ENCODE assay signal across 9 mouse cellular contexts in the genomic region with DNA sequence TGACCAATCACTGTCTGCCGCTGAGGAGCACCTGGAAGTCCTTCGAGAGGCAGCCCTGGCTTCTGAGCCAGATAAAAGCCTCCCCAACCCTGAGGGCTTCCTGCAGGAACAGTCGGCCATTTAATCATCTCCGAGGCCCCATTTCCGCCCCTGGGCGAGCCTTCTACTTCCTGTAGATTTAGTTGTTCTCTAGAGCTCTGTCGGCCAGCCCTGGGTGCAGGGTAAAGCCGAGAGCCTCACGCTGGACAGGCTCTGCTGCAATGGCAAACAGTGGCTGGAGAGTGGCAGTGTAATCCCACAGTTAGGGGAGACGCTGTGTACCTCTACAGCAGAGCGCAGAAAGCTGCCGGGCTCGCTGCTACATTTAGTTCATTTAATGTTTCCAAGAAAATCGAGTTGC. TPM values are rescaled to one million over a fixed set of nuclear protein-coding genes. Genes with fewer than 3 reads are reported as not detected.
A peak's percentile ranks its signal among the peaks of the same experiment; 100 is the strongest.
DNase-seq lines count a peak whose midpoint lies in the region; ATAC-seq and TF ChIP-seq lines count a peak whose summit lies in the region.
"Had no signal": no experiment of that assay in that cellular context is flagged by ENCODE, and none has a peak within 500 bp of the region (broad histone marks: within the 10 kb centered on the region; RNA-seq: fewer than 3 reads in every experiment).

No protein-coding gene starts in this region.

- no peaks in the 10 kb centered on the region for H3K9me3 ChIP-seq in kidney, embryonic 16.5 days (ENCODE audit: low read length)
- H3K9me3 ChIP-seq in lung, postnatal 0 days (ENCODE audit: low read length), result no peaks in the 10 kb centered on the region
- H3K9me3 ChIP-seq: embryonic facial prominence, embryonic 15.5 days had no signal

- peak; percentile 17 for DNase-seq in cerebellum, adult 11 months
- DNase-seq in cerebellum, postnatal 4 days (ENCODE audit: low spot score in 2 of 2), result no peak
- DNase-seq in ES-CJ7 (ENCODE audit: low read depth, low spot score), result peak; percentile 23
- DNase-seq in frontal cortex, postnatal 36 days (ENCODE audit: low spot score in 2 of 2), result peak; percentile 40 to 46
- peak; percentile 36 for DNase-seq in lung, postnatal 0 days (ENCODE audit: low spot score)
- DNase-seq in thymus, postnatal 10 days (ENCODE audit: low spot score in 2 of 2), result no peak
- no peak for DNase-seq in thymus, postnatal 25 days

- peak; percentile 58 for TF ChIP-seq CTCF in lung, postnatal 0 days (IDR thresholded peaks at IDR 0.05)

- no peak overlapping the region for H3K9ac ChIP-seq in kidney, embryonic 16.5 days (replicated peaks; ENCODE audit: low read length)
- no peak overlapping the region for H3K9ac ChIP-seq in lung, postnatal 0 days (replicated peaks; ENCODE audit: low read depth)
- H3K9ac ChIP-seq: embryonic facial prominence, embryonic 15.5 days had no signal

- H3K4me3 ChIP-seq in kidney, embryonic 16.5 days (ENCODE audit: low read length), result no peak overlapping the region
- H3K4me3 ChIP-seq in lung, postnatal 0 days (ENCODE audit: low read depth, low read length), result no peak overlapping the region
- H3K4me3 ChIP-seq: embryonic facial prominence, embryonic 15.5 days had no signal

- peaks cover 11% of the 10 kb centered on the region for H3K4me1 ChIP-seq in kidney, embryonic 16.5 days (ENCODE audit: insufficient read depth, low read length)
- no peaks in the 10 kb centered on the region for H3K4me1 ChIP-seq in lung, postnatal 0 days (ENCODE audit: insufficient read depth, low read depth, low read length)

- H3K27ac ChIP-seq in kidney, embryonic 16.5 days (ENCODE audit: low read length), result peak overlapping the region; percentile 20; the same call in 1 of the 2 replicates
- 0 out of 2 replicates have a peak overlapping the region, but pooled peaks have one; percentile 26 for H3K27ac ChIP-seq in lung, postnatal 0 days (ENCODE audit: low read length)
- H3K27ac ChIP-seq: embryonic facial prominence, embryonic 15.5 days had no signal

- H3K36me3 ChIP-seq in kidney, embryonic 16.5 days (ENCODE audit: insufficient read depth, low read length), result peaks cover 22% of the 10 kb centered on the region
- no peaks in the 10 kb centered on the region for H3K36me3 ChIP-seq in lung, postnatal 0 days (ENCODE audit: insufficient read depth, low read length)

- 56% methylated on average over 14 of the region's 14 CpGs for WGBS in kidney, embryonic 16.5 days
- WGBS in lung, postnatal 0 days, result 38% methylated on average over 14 of the region's 14 CpGs

- no peaks in the 10 kb centered on the region for H3K27me3 ChIP-seq in kidney, embryonic 16.5 days (ENCODE audit: insufficient read depth, low read length)
- H3K27me3 ChIP-seq in lung, postnatal 0 days (replicated peaks; ENCODE audit: insufficient read depth, low read length), result no peaks in the 10 kb centered on the region
- H3K27me3 ChIP-seq: embryonic facial prominence, embryonic 15.5 days had no signal

- ATAC-seq in kidney, embryonic 16.5 days (ENCODE audit: low FRiP score, low TSS enrichment), result no peak
- ATAC-seq in lung, postnatal 0 days, result peak; percentile 48

- no peak overlapping the region for H3K4me2 ChIP-seq in kidney, embryonic 16.5 days (replicated peaks; ENCODE audit: low read depth, low read length)
- 0 out of 2 replicates have a peak overlapping the region, but pooled peaks have one; percentile 11 for H3K4me2 ChIP-seq in lung, postnatal 0 days (replicated peaks; ENCODE audit: low read depth, low read length)
- H3K4me2 ChIP-seq: embryonic facial prominence, embryonic 15.5 days had no signal

- no peak for TF ChIP-seq EP300 in lung, postnatal 0 days (IDR thresholded peaks at IDR 0.05)

RNA-seq across cellular contexts. Expression of a gene that starts 11.3 kb away (rescaled TPM):
- polyA plus RNA-seq in kidney, embryonic 16.5 days (2015; fragmentation: Nextera tagmentation; extraction: Ambion mirVana), result 113 and 119 TPM in 2 replicates
- 72.1 and 82.0 TPM in 2 replicates for polyA plus RNA-seq in lung, postnatal 0 days (2015; fragmentation: Nextera tagmentation; extraction: Ambion mirVana)

RNA-seq across cellular contexts. Expression of a gene that starts 36.9 kb away (rescaled TPM):
- not detected in 2 replicates for polyA plus RNA-seq in kidney, embryonic 16.5 days (2015; fragmentation: Nextera tagmentation; extraction: Ambion mirVana)
- polyA plus RNA-seq in lung, postnatal 0 days (2015; fragmentation: Nextera tagmentation; extraction: Ambion mirVana), result not detected in 2 replicates
- polyA plus RNA-seq: embryonic facial prominence, embryonic 15.5 days had no signal

RNA-seq across cellular contexts. Expression of a gene that starts 41.5 kb away (rescaled TPM):
- 15.8 and 19.1 TPM in 2 replicates for polyA plus RNA-seq in kidney, embryonic 16.5 days (2015; fragmentation: Nextera tagmentation; extraction: Ambion mirVana)
- polyA plus RNA-seq in lung, postnatal 0 days (2015; fragmentation: Nextera tagmentation; extraction: Ambion mirVana), result 26.4 and 29.6 TPM in 2 replicates

Comparison
In these comparisons a context has a peak if more than half of its experiments do, and no peak if none do; other contexts are left out.
1. DNase-seq: peak in cerebellum, adult 11 months (single experiment), ES-CJ7 (single experiment), frontal cortex, postnatal 36 days (2 of 2) and lung, postnatal 0 days (single experiment); none in cerebellum, postnatal 4 days (0 of 2), thymus, postnatal 10 days (0 of 2) and thymus, postnatal 25 days (single experiment).